Mouse (Mus musculus) MEL (cell line): Measurements from ENCODE around the gene Hoxc6. TPM values are rescaled to one million over a fixed set of nuclear protein-coding genes. Genes with fewer than 3 reads are reported as not detected.

Experiments
- DNase-seq: peaks from one replicate; pipeline ENCODE4 v3.0.0; 2011; ENCODE audit warnings: low read depth, low spot score
- H3K27ac ChIP-seq: 2 replicates; pipeline ENCODE4 v1.5.1; 2012; ENCODE audit warnings: low read depth, mild to moderate bottlenecking, control low read depth, low read length, moderate library complexity; ENCODE audit not compliant: control insufficient read depth
- H3K27me3 ChIP-seq, 2 experiments: fragments of 150-350 bp in 1 of 2; sonication (generic) in 1 of 2; 2 replicates each; pipeline ENCODE4 v1.6.1; 2012; ENCODE audit warnings: low read length in 2 of 2, mild to moderate bottlenecking in 2 of 2, improper control_type of control experiment in 1 of 2, moderate library complexity in 1 of 2; ENCODE audit not compliant: insufficient read depth in 2 of 2, control insufficient read depth in 1 of 2
- H3K36me3 ChIP-seq, 2 experiments: 2 replicates each; pipeline ENCODE4 v1.6.1; 2012 to 2014; ENCODE audit warnings: low read length in 2 of 2, improper control_type of control experiment in 1 of 2, inconsistent platforms in 1 of 2, mild to moderate bottlenecking in 1 of 2; ENCODE audit not compliant: insufficient read depth in 2 of 2, control insufficient read depth in 1 of 2
- H3K4me1 ChIP-seq, 2 experiments: fragments of 150-350 bp in 1 of 2; sonication (generic) in 1 of 2; 2 replicates each; pipeline ENCODE4 v1.6.1; 2012; ENCODE audit warnings: low read length in 2 of 2, improper control_type of control experiment in 1 of 2, mild to moderate bottlenecking in 1 of 2; ENCODE audit not compliant: insufficient read depth in 2 of 2, control insufficient read depth in 1 of 2
- H3K4me3 ChIP-seq, 2 experiments: fragments of 150-350 bp in 1 of 2; sonication (generic) in 1 of 2; 2 replicates each; pipeline ENCODE4 v1.5.1; 2012; ENCODE audit warnings: low read depth in 2 of 2, low read length in 2 of 2, mild to moderate bottlenecking in 2 of 2, moderate library complexity in 2 of 2, control low read depth in 1 of 2, improper control_type of control experiment in 1 of 2; ENCODE audit not compliant: control insufficient read depth in 1 of 2, insufficient read depth in 1 of 2
- H3K79me2 ChIP-seq: 2 replicates; pipeline ENCODE4 v1.6.1; 2012; ENCODE audit warnings: mild to moderate bottlenecking, low read length, moderate library complexity; ENCODE audit not compliant: control insufficient read depth, poor library complexity, insufficient read depth
- H3K9ac ChIP-seq: 2 replicates; pipeline ENCODE4 v1.6.1; 2012; ENCODE audit warnings: low read depth, mild to moderate bottlenecking, control low read depth, low read length, moderate library complexity; ENCODE audit not compliant: control insufficient read depth, poor library complexity, severe bottlenecking
- H3K9me3 ChIP-seq: fragments of 150-350 bp; sonication (generic); replicated peaks from 2 replicates; pipeline ENCODE4 v1.6.1; 2012; ENCODE audit warnings: mild to moderate bottlenecking, low read length, improper control_type of control experiment, moderate library complexity; ENCODE audit not compliant: insufficient read depth
- BHLHE40 ChIP-seq: IDR thresholded peaks from 2 replicates; pipeline ENCODE4 v1.6.1; 2012; ENCODE audit warnings: low read depth, mild to moderate bottlenecking, inconsistent platforms, low read length, improper control_type of control experiment, borderline replicate concordance
- CHD1 ChIP-seq: IDR thresholded peaks from 2 replicates; pipeline ENCODE4 v1.6.1; 2012; ENCODE audit warnings: low read depth, mild to moderate bottlenecking, inconsistent platforms, low read length, improper control_type of control experiment
- CHD2 ChIP-seq: IDR thresholded peaks from 2 replicates; pipeline ENCODE4 v1.6.1; 2011; ENCODE audit warnings: low read length, improper control_type of control experiment
- CTCF ChIP-seq, 3 experiments: IDR thresholded peaks in 2 of 3; conservative IDR thresholded peaks in 1 of 3; 2 replicates each; pipeline ENCODE4 v1.5.1; 2011 to 2012; ENCODE audit warnings: low read length in 3 of 3, low read depth in 2 of 3, mild to moderate bottlenecking in 2 of 3, improper control_type of control experiment in 1 of 3, inconsistent platforms in 1 of 3, mixed read lengths in 1 of 3, moderate library complexity in 1 of 3; ENCODE audit not compliant: control insufficient read depth in 1 of 3, insufficient read depth in 1 of 3, poor library complexity in 1 of 3, severe bottlenecking in 1 of 3
- E2F4 ChIP-seq: IDR thresholded peaks from 2 replicates; pipeline ENCODE4 v1.6.1; 2011; ENCODE audit warnings: low read depth, low read length, improper control_type of control experiment, borderline replicate concordance
- ELF1 ChIP-seq: IDR thresholded peaks from 2 replicates; pipeline ENCODE4 v1.6.1; 2014; ENCODE audit warnings: low read depth, mild to moderate bottlenecking, inconsistent platforms, low read length, improper control_type of control experiment, moderate library complexity
- EP300 ChIP-seq, 2 experiments: IDR thresholded peaks; 2 replicates each; pipeline ENCODE4 v1.6.1; 2011; ENCODE audit warnings: improper control_type of control experiment in 2 of 2, low read length in 2 of 2, low read depth in 1 of 2, mild to moderate bottlenecking in 1 of 2
- ETS1 ChIP-seq: IDR thresholded peaks from 2 replicates; pipeline ENCODE4 v1.6.1; 2012; ENCODE audit warnings: low read depth, mild to moderate bottlenecking, inconsistent platforms, low read length, improper control_type of control experiment, moderate library complexity
- GABPA ChIP-seq: IDR thresholded peaks from 2 replicates; pipeline ENCODE4 v1.6.1; 2012; ENCODE audit warnings: low read depth, mild to moderate bottlenecking, inconsistent platforms, low read length, improper control_type of control experiment, moderate library complexity
- GATA1 ChIP-seq: IDR thresholded peaks from 2 replicates; pipeline ENCODE4 v1.6.1; 2011; ENCODE audit warnings: low read depth, low read length, improper control_type of control experiment
- HCFC1 ChIP-seq: IDR thresholded peaks from 2 replicates; pipeline ENCODE4 v1.6.1; 2012; ENCODE audit warnings: low read depth, mild to moderate bottlenecking, inconsistent platforms, low read length, improper control_type of control experiment, moderate library complexity
- JUND ChIP-seq: IDR thresholded peaks from 2 replicates; pipeline ENCODE4 v1.6.1; 2011; ENCODE audit warnings: low read depth, mild to moderate bottlenecking, improper control_type of control experiment, low read length
- KAT2A ChIP-seq: conservative IDR thresholded peaks from 2 replicates; pipeline ENCODE4 v1.6.1; 2012; ENCODE audit warnings: low read depth, low read length, improper control_type of control experiment, inconsistent platforms
- MAFK ChIP-seq: IDR thresholded peaks from 2 replicates; pipeline ENCODE4 v1.6.1; 2011; ENCODE audit warnings: low read depth, mild to moderate bottlenecking, low read length, improper control_type of control experiment, borderline replicate concordance
- MAZ ChIP-seq: IDR thresholded peaks from 2 replicates; pipeline ENCODE4 v1.6.1; 2012; ENCODE audit warnings: low read depth, mild to moderate bottlenecking, inconsistent platforms, low read length, improper control_type of control experiment
- MXI1 ChIP-seq: IDR thresholded peaks from 2 replicates; pipeline ENCODE4 v1.6.1; 2011; ENCODE audit warnings: mild to moderate bottlenecking, low read depth, low read length, improper control_type of control experiment
- MYB ChIP-seq: IDR thresholded peaks from 2 replicates; pipeline ENCODE4 v1.6.1; 2011; ENCODE audit warnings: mild to moderate bottlenecking, low read depth, low read length, improper control_type of control experiment
- MYC ChIP-seq: IDR thresholded peaks from 2 replicates; pipeline ENCODE4 v1.6.1; 2011; ENCODE audit warnings: low read depth, mild to moderate bottlenecking, low read length, improper control_type of control experiment, moderate library complexity
- NELFE ChIP-seq: IDR thresholded peaks from 2 replicates; pipeline ENCODE4 v1.6.1; 2011; ENCODE audit warnings: low read depth, low read length, improper control_type of control experiment
- NRF1 ChIP-seq: IDR thresholded peaks from 2 replicates; pipeline ENCODE4 v1.6.1; 2014; ENCODE audit warnings: low read depth, mild to moderate bottlenecking, inconsistent platforms, low read length, improper control_type of control experiment, moderate library complexity; ENCODE audit not compliant: poor library complexity, insufficient read depth, severe bottlenecking
- POLR2AphosphoS2 ChIP-seq: IDR thresholded peaks from 2 replicates; pipeline ENCODE4 v1.6.1; 2011; ENCODE audit warnings: low read length, improper control_type of control experiment
- POLR2AphosphoS5 ChIP-seq: IDR thresholded peaks from 2 replicates; pipeline ENCODE4 v1.6.1; 2012; ENCODE audit warnings: low read depth, borderline replicate concordance, mild to moderate bottlenecking, inconsistent platforms, low read length, moderate library complexity, mixed read lengths
- RAD21 ChIP-seq: IDR thresholded peaks from 2 replicates; pipeline ENCODE4 v1.6.1; 2011; ENCODE audit warnings: mild to moderate bottlenecking, low read depth, low read length, improper control_type of control experiment
- RCOR1 ChIP-seq: IDR thresholded peaks from 2 replicates; pipeline ENCODE4 v1.6.1; 2012; ENCODE audit warnings: low read depth, mild to moderate bottlenecking, inconsistent platforms, low read length, improper control_type of control experiment
- SIN3A ChIP-seq: IDR thresholded peaks from 2 replicates; pipeline ENCODE4 v1.6.1; 2012; ENCODE audit warnings: low read length, improper control_type of control experiment, inconsistent platforms
- SMC3 ChIP-seq: IDR thresholded peaks from 2 replicates; pipeline ENCODE4 v1.6.1; 2011; ENCODE audit warnings: low read depth, low read length, improper control_type of control experiment
- TAL1 ChIP-seq: IDR thresholded peaks from 2 replicates; pipeline ENCODE4 v1.6.1; 2012; ENCODE audit warnings: mild to moderate bottlenecking, inconsistent platforms, low read length, moderate library complexity, mixed read lengths
- TBP ChIP-seq: IDR thresholded peaks from 2 replicates; pipeline ENCODE4 v1.8.0; 2011; ENCODE audit warnings: low read depth, low read length, improper control_type of control experiment
- TCF12 ChIP-seq: IDR thresholded peaks from 2 replicates; pipeline ENCODE4 v1.6.1; 2014; ENCODE audit warnings: low read depth, mild to moderate bottlenecking, inconsistent platforms, low read length, improper control_type of control experiment, moderate library complexity
- UBTF ChIP-seq: IDR thresholded peaks from 2 replicates; pipeline ENCODE4 v1.6.1; 2012; ENCODE audit warnings: low read depth, mild to moderate bottlenecking, inconsistent platforms, low read length, improper control_type of control experiment, moderate library complexity, borderline replicate concordance; ENCODE audit not compliant: insufficient read depth
- USF1 ChIP-seq: IDR thresholded peaks from 2 replicates; pipeline ENCODE4 v1.6.1; 2014; ENCODE audit warnings: low read depth, mild to moderate bottlenecking, inconsistent platforms, low read length, improper control_type of control experiment, moderate library complexity
- USF2 ChIP-seq, 2 experiments: IDR thresholded peaks; 2 replicates each; pipeline ENCODE4 v1.6.1; 2011 to 2012; ENCODE audit warnings: improper control_type of control experiment in 2 of 2, low read length in 2 of 2, borderline replicate concordance in 1 of 2, inconsistent platforms in 1 of 2, low read depth in 1 of 2, mild to moderate bottlenecking in 1 of 2; ENCODE audit not compliant: insufficient read depth in 1 of 2
- ZC3H11A ChIP-seq: IDR thresholded peaks from 2 replicates; pipeline ENCODE4 v1.6.1; 2012; ENCODE audit warnings: low read depth, mild to moderate bottlenecking, inconsistent platforms, low read length, improper control_type of control experiment
- ZKSCAN1 ChIP-seq: IDR thresholded peaks from 2 replicates; pipeline ENCODE4 v1.6.1; 2012; ENCODE audit warnings: low read depth, mild to moderate bottlenecking, inconsistent platforms, low read length, improper control_type of control experiment, moderate library complexity
- ZMIZ1 ChIP-seq: IDR thresholded peaks from 2 replicates; pipeline ENCODE4 v1.6.1; 2012; ENCODE audit warnings: low read depth, mild to moderate bottlenecking, inconsistent platforms, low read length, improper control_type of control experiment, moderate library complexity
- ZNF384 ChIP-seq: IDR thresholded peaks from 2 replicates; pipeline ENCODE4 v1.6.1; 2012; ENCODE audit warnings: low read depth, mild to moderate bottlenecking, inconsistent platforms, low read length, improper control_type of control experiment
- polyA plus RNA-seq, 2 experiments: library from polyadenylated mRNA; stranded (reverse) in 1 of 2; unstranded in 1 of 2; fragments of >175 nt in 1 of 2; fragments of >200 nt in 1 of 2; gene quantifications; 2 replicates each; pipeline versions ENCODE4 v1.2.1 to v1.2.4; 2012; ENCODE audit warnings: low replicate concordance in 2 of 2, low read depth in 1 of 2; ENCODE audit not compliant: insufficient read length in 2 of 2, insufficient read depth in 1 of 2, missing spikeins in 1 of 2
- total RNA-seq: library from RNA; depleted of rRNA; stranded (reverse); fragments of 300-350 nt; gene quantifications from 2 replicates; pipeline ENCODE4 v1.2.3, GENCODE M21; 2012

The Hoxc6 gene
- total and polyA plus RNA-seq, 3 experiments = 2.3 to 9.4 TPM; not detected in 1

GRCm38 (mm10) chr15:102987124-102987833, 10.8 kb upstream of the Hoxc6 start:
- H3K79me2 ChIP-seq = no peaks in the 10 kb centered on the region
- H3K4me1 ChIP-seq = 0 out of 4 replicates have a peak, but pooled peaks cover 0 to 4% of the 10 kb centered on the region in 2 experiments
- peak; percentile 90 for DNase-seq
- H3K36me3 ChIP-seq = peaks cover 0 to 3% of the 10 kb centered on the region in 2 experiments; a peak in 2 of 4 replicates
- H3K4me3 ChIP-seq = no peak overlapping the region
- 0 out of 2 replicates have a peak, but pooled peaks have one; percentile 18 for TF ChIP-seq HCFC1
- TF ChIP-seq RAD21 = peak; percentile 97
- TF ChIP-seq MYB = no peak
- no peak for TF ChIP-seq JUND
- no peak for TF ChIP-seq MXI1
- no peak for TF ChIP-seq ZNF384
- TF ChIP-seq NRF1 = no peak
- no peak for TF ChIP-seq TAL1
- no peak for TF ChIP-seq ZKSCAN1
- no peak; the same call in 1 of the 2 replicates for TF ChIP-seq POLR2AphosphoS2
- no peak; the same call in 1 of the 2 replicates for TF ChIP-seq SIN3A
- no peak for TF ChIP-seq MAZ
- TF ChIP-seq RCOR1 = no peak
- no peak for TF ChIP-seq MAFK
- peak; percentile 98 for TF ChIP-seq ZC3H11A
- TF ChIP-seq MYC = no peak
- no peak for TF ChIP-seq ETS1
- no peak for TF ChIP-seq POLR2AphosphoS5
- no peak for TF ChIP-seq EP300 (IDR thresholded peaks at IDR 0.05; ENCODE audit: low read depth in 1 of 2, low read length in 2 of 2)
- TF ChIP-seq GATA1 = no peak
- TF ChIP-seq ELF1 = no peak
- no peak for TF ChIP-seq TCF12
- TF ChIP-seq UBTF = no peak
- TF ChIP-seq CHD1 = no peak
- no peak for TF ChIP-seq NELFE
- no peak for TF ChIP-seq TBP
- no peak for TF ChIP-seq CHD2
- TF ChIP-seq USF2 (IDR thresholded peaks at IDR 0.05; ENCODE audit: borderline replicate concordance in 1 of 2, insufficient read depth in 1 of 2, low read depth in 1 of 2, low read length in 2 of 2) = no peak
- no peak for TF ChIP-seq BHLHE40
- TF ChIP-seq USF1 = no peak
- peak; percentile 98 for TF ChIP-seq SMC3
- no peak for TF ChIP-seq ZMIZ1
- TF ChIP-seq GABPA = no peak
- peak; percentile 85 to 99 (median 98) for TF ChIP-seq CTCF (IDR thresholded peaks at IDR 0.05 in 2 of 3, conservative IDR thresholded peaks at IDR 0.05 in 1 of 3; ENCODE audit: control insufficient read depth in 1 of 3, insufficient read depth in 1 of 3, low read depth in 2 of 3, low read length in 3 of 3, poor library complexity in 1 of 3, severe bottlenecking in 1 of 3)
- no peak for TF ChIP-seq E2F4
- no peak for TF ChIP-seq KAT2A
- peak overlapping the region; percentile 48 for H3K9ac ChIP-seq
- no peaks in the 10 kb centered on the region for H3K27me3 ChIP-seq
- no peaks in the 10 kb centered on the region for H3K9me3 ChIP-seq
- H3K27ac ChIP-seq = no peak overlapping the region
